Comparison of ENCODE assay signal across 9 mouse cellular contexts in the genomic region with DNA sequence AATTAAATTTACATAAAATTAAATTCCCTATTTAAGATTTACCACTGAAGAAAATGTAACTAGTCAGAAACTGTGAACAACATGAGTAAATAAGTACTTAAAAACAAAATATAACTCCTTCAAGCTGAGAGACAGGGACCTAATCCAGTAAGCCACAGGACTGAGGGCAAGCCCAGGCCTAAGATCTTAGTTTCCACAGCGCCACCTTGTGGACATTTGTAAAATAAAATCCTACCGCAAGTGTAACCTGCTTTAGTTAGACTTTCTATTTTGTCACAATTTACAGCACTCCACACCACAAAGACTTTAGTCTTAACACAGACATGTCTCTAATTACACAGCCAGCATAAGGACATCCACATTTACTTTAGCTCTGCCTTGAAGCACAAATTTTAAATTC. TPM values are rescaled to one million over a fixed set of nuclear protein-coding genes. Genes with fewer than 3 reads are reported as not detected.
DNase-seq lines count a peak whose midpoint lies in the region; ATAC-seq and TF ChIP-seq lines count a peak whose summit lies in the region.
"Had no signal": no experiment of that assay in that cellular context is flagged by ENCODE, and none has a peak within 500 bp of the region (broad histone marks: within the 10 kb centered on the region; RNA-seq: fewer than 3 reads in every experiment).

No protein-coding gene starts in this region.

- no peaks in the 10 kb centered on the region for H3K27me3 ChIP-seq in thymus, adult 2 months (ENCODE audit: control insufficient read depth, insufficient read depth, low read length)
- no peaks in the 10 kb centered on the region for H3K27me3 ChIP-seq in hindbrain, embryonic 14.5 days (ENCODE audit: control insufficient read depth, insufficient read depth, low read length)
- H3K27me3 ChIP-seq in liver, postnatal 0 days (ENCODE audit: insufficient read depth, low read length) = no peaks in the 10 kb centered on the region
- H3K27me3 ChIP-seq: limb, embryonic 15.5 days had no signal

- no peak overlapping the region for H3K9ac ChIP-seq in hindbrain, embryonic 14.5 days
- no peak overlapping the region for H3K9ac ChIP-seq in liver, postnatal 0 days (replicated peaks)
- H3K9ac ChIP-seq: limb, embryonic 15.5 days had no signal

- no peaks in the 10 kb centered on the region for H3K36me3 ChIP-seq in thymus, adult 2 months (ENCODE audit: control insufficient read depth, insufficient read depth, low read length)
- peaks cover 28% of the 10 kb centered on the region for H3K36me3 ChIP-seq in hindbrain, embryonic 14.5 days (replicated peaks; ENCODE audit: control insufficient read depth, insufficient read depth)
- peaks cover 3% of the 10 kb centered on the region for H3K36me3 ChIP-seq in liver, postnatal 0 days (replicated peaks; ENCODE audit: insufficient read depth, low read length)

- no peak for TF ChIP-seq CTCF in thymus, adult 2 months (IDR thresholded peaks at IDR 0.05; ENCODE audit: borderline replicate concordance, control insufficient read depth, extremely low read depth, insufficient read depth, low read length, poor library complexity)
- TF ChIP-seq CTCF in liver, postnatal 0 days (IDR thresholded peaks at IDR 0.05; ENCODE audit: low read depth) = peak; percentile 81

- TF ChIP-seq POLR2A in thymus, adult 2 months (IDR thresholded peaks at IDR 0.05; ENCODE audit: control insufficient read depth, extremely low read depth, insufficient read depth, low read length, poor library complexity) = no peak

- no peak for TF ChIP-seq EP300 in liver, postnatal 0 days (IDR thresholded peaks at IDR 0.05; ENCODE audit: low read depth)

- 21% methylated on average over 2 of the region's 2 CpGs for WGBS in thymus, adult 2 months
- WGBS in hindbrain, embryonic 14.5 days = 4% methylated on average over 2 of the region's 2 CpGs
- WGBS in liver, postnatal 0 days (ENCODE audit: insufficient replicate concordance) = 6% methylated on average over 2 of the region's 2 CpGs

- no peaks in the 10 kb centered on the region for H3K4me1 ChIP-seq in thymus, adult 2 months (replicated peaks; ENCODE audit: control insufficient read depth, insufficient read depth, low read length)
- no peaks in the 10 kb centered on the region for H3K4me1 ChIP-seq in hindbrain, embryonic 14.5 days (replicated peaks; ENCODE audit: control insufficient read depth, insufficient read depth, low read length)
- H3K4me1 ChIP-seq in liver, postnatal 0 days (ENCODE audit: insufficient read depth) = no peaks in the 10 kb centered on the region
- H3K4me1 ChIP-seq: limb, embryonic 15.5 days had no signal

- no peak overlapping the region for H3K27ac ChIP-seq in thymus, adult 2 months (ENCODE audit: control insufficient read depth, insufficient read depth, low read length)
- no peak overlapping the region for H3K27ac ChIP-seq in hindbrain, embryonic 14.5 days
- peak overlapping the region; percentile 83 for H3K27ac ChIP-seq in liver, postnatal 0 days (ENCODE audit: low read depth)
- H3K27ac ChIP-seq: limb, embryonic 15.5 days had no signal

- no peak overlapping the region for H3K4me2 ChIP-seq in hindbrain, embryonic 14.5 days (replicated peaks)
- H3K4me2 ChIP-seq in liver, postnatal 0 days (ENCODE audit: low read depth, low read length) = no peak overlapping the region
- H3K4me2 ChIP-seq: limb, embryonic 15.5 days had no signal

- DNase-seq in cerebellum, adult 18-20 months = peak; percentile 54 to 62
- peak; percentile 47 for DNase-seq in thymus, adult 2 months
- DNase-seq in thymus, adult 18-20 months = no peak
- DNase-seq in cerebellum, postnatal 36 days = peak; percentile 44 to 65
- DNase-seq in hindbrain, embryonic 14.5 days (ENCODE audit: low spot score) = peak; percentile 91
- peak; percentile 50 for DNase-seq in liver, postnatal 0 days
- peak; percentile 72 for DNase-seq in retina, postnatal 7 days (ENCODE audit: low read depth, low spot score)

- no peaks in the 10 kb centered on the region for H3K9me3 ChIP-seq in hindbrain, embryonic 14.5 days (ENCODE audit: control insufficient read depth, low read length)
- no peaks in the 10 kb centered on the region for H3K9me3 ChIP-seq in liver, postnatal 0 days (ENCODE audit: low read length)
- H3K9me3 ChIP-seq: limb, embryonic 15.5 days had no signal

- H3K4me3 ChIP-seq in thymus, adult 2 months (ENCODE audit: control insufficient read depth, insufficient read depth, low read length) = no peak overlapping the region
- no peak overlapping the region for H3K4me3 ChIP-seq in hindbrain, embryonic 14.5 days (replicated peaks; ENCODE audit: low read length)
- no peak overlapping the region for H3K4me3 ChIP-seq in liver, postnatal 0 days (ENCODE audit: low read depth, low read length)
- H3K4me3 ChIP-seq: limb, embryonic 15.5 days had no signal

- ATAC-seq in cerebellum, adult (ENCODE audit: insufficient number of reproducible peaks, low FRiP score, low TSS enrichment) = no peak
- no peak for ATAC-seq in hindbrain, embryonic 14.5 days (ENCODE audit: low FRiP score)
- 0 out of 2 replicates have a peak, but pooled peaks have one; percentile 51 for ATAC-seq in liver, postnatal 0 days

RNA-seq across cellular contexts. Expression of gene Rps6kc1, which starts 30.1 kb away (rescaled TPM):
- polyA plus RNA-seq in thymus, adult 2 months (2012; rRNA removed) = 5.9 and 7.4 TPM in 2 replicates
- polyA plus RNA-seq in hindbrain, embryonic 14.5 days (2014; fragmentation: Nextera tagmentation; extraction: Ambion mirVana) = 27.7 and 36.4 TPM in 2 replicates
- polyA plus RNA-seq in liver, postnatal 0 days (2015; fragmentation: Nextera tagmentation; extraction: Ambion mirVana) = 2.9 and 3.9 TPM in 2 replicates

RNA-seq across cellular contexts. Expression of gene Angel2, which starts 43.5 kb away (rescaled TPM):
- polyA plus RNA-seq in thymus, adult 2 months (2012; rRNA removed) = 36.8 and 37.7 TPM in 2 replicates
- polyA plus RNA-seq in hindbrain, embryonic 14.5 days (2014; fragmentation: Nextera tagmentation; extraction: Ambion mirVana) = 48.2 and 52.7 TPM in 2 replicates
- polyA plus RNA-seq in liver, postnatal 0 days (2015; fragmentation: Nextera tagmentation; extraction: Ambion mirVana) = 13.3 and 15.8 TPM in 2 replicates

Comparison
In these comparisons a context has a peak if more than half of its experiments do, and no peak if none do; other contexts are left out.
1. DNase-seq: peak in cerebellum, adult 18-20 months (2 of 2), thymus, adult 2 months (single experiment), cerebellum, postnatal 36 days (2 of 2), hindbrain, embryonic 14.5 days (single experiment), liver, postnatal 0 days (single experiment) and retina, postnatal 7 days (single experiment); none in thymus, adult 18-20 months (0 of 2).